Mouse (Mus musculus): ENCODE results near the gene Tmtc1.

- TF ChIP-seq CTCF (IDR thresholded peaks at IDR 0.05; ENCODE audit: low read depth, low read length) = no peak
- no peak for TF ChIP-seq POLR2A (IDR thresholded peaks at IDR 0.05; ENCODE audit: borderline replicate concordance, low read depth, low read length)
Measured at GRCm38 (mm10) chr6:148392147-148392546, 52.0 kb downstream of the Tmtc1 start.

Measured in bone marrow macrophage, adult 2 months (primary cell).